Mouse (Mus musculus) left cerebral cortex, adult 8-10 months (tissue): ENCODE data around the gene Syt15. TPM values are rescaled to one million over a fixed set of nuclear protein-coding genes. Genes with fewer than 3 reads are reported as not detected.

Source experiments
- DNase-seq, 2 experiments: peaks; one replicate each; pipeline ENCODE4 v3.0.0; 2022; ENCODE audit warnings: low spot score in 2 of 2
- total RNA-seq, 4 experiments: library from RNA; stranded (reverse); gene quantifications; 2 replicates each; pipeline ENCODE4 v1.2.4; 2022

The Syt15 gene
- under 1 TPM; 0.33 to 0.80 (median 0.52) TPM for total RNA-seq

DNA sequence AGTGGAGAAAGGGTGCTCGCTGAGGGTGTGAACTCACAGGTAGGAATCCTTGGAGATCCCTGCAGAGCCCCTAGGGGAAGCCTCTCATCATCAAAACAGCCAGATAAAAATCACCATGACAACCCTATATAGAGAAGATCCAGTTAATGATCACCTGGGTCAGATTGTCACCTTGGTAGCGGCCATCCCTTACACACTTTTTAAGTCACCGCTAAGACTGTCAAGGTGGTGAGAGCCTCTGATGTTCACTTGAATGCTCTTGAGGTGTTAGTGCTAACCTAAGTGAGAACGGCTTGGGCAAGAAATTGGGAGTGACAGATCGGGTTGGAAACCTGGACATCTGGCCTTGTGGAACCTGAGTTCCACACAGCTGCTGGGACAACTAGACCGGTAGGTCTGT lies at the start of gene Syt15:
TSS of gene Syt15 (plus strand) at position 301 of the 400 bp plus-strand sequence.
- no peak for DNase-seq

DNA sequence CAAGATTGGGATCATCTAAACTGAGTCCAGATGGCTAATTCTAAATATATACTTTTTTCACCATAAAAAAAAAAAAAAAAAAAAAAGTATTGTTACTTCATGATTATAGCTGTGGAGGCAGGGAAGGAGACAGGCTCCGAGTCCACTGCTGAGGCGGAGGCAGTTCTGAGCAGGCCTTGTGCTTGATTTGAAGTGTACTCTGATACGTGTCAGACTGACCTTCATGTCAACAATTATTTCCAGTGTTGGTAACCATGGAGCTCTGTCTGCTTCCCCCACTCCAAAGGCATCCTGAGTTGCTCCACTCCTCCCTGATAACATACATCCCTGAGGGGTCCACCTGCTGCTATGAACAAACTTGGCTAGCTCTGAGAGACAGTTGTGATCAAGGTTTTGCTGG lies 48.3 kb upstream of the Syt15 start:
- no peak for DNase-seq

DNA sequence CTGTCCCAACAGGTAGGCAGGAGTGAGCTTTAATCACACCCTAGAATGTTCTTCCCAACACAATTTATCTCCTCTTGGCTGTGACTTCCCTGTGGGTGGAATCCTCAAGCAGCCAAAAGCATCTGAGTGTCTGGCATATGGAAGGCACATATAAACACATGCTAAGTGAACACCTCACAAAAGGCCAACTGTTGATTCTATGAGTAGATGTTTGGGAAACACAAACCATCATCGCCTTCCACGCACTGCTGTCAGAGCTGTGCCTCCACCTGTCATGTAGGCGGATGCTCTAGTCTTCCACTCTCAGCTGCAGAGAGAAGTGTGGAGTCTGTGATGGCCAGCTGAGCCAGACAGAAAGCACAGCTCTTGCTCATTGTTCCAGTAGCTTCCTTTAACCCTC lies 40.0 kb upstream of the Syt15 start:
- peak; percentile 18 to 91 for DNase-seq

DNA sequence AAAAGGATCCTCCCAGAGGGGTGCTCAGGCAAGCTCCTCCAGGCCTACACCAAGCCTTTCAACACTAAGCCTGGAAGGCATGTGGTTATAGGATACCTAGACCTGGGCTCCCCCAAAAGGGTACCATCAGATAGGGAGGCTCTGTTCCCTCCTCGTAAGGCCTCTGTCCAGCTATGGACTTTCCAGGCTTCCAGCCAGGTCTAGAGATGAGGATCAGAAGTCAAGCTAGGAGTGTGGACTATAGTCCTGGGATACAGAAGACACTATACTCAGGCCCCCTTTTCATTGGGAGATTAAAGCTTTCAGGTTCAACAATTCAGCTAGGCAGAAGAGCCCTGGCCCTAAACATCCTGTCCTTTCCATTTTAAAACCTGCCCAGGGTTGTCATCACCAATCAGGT lies 36.3 kb upstream of the Syt15 start:
- no peak for DNase-seq

DNA sequence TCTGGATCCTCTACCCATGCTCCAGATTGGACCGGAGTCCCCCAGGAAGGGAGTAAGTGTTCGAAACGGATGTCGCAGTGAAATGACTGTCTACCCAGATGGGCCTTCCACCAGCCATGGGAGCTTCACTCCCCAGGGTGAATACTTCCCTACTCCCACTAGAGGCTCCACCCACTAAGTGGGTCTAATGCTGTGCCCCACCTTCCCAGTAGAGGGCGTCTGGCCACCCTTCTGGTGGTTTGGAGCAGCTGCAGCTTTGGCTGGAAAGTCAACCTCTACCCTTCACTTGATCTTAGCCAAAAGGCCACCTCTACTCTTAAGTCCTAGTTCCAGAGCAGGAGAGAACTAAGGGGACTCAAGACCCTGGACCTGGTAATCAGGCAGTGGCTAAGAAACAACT lies 30.8 kb upstream of the Syt15 start:
- DNase-seq: peak in 1 of 2 experiments; percentile 21

DNA sequence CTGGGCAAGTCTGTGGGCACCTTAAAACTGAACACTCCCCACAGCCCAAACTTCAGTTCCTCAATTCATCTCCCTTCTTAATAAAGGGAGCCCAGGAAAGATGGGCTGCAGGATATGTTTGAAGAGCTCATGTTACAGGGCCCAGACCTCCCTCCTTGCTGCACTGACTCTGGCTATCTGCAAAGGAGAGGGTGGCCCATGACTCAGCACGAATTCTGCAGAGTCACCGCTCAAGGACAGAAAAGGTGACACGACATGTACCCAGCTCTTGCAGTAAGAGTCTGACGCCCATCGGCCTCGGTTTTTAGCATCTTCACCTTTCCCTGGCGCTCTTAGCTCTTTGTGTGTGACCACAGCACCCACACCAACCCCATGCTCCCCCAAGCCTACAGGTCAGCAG lies 29.0 kb upstream of the Syt15 start:
- no peak for DNase-seq

DNA sequence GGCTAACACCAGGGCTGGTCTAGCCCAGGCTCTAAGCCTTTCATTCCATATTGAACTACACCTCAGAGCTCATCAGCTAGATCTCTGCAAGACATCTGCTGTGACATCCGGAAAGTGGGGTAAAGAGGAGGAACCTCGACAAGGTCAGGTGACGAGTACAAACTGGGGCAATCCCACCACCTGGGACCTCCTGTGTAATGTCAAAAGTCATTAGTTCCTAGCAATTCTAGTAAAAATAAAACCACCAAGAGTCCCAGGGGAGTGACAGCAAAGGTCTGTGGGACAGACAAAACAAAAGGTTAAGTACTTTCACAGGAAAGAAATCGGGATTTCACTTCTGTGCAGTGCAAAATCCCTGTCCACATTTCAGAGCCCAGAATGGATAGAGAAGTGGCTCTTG lies 25.5 kb upstream of the Syt15 start:
- no peak for DNase-seq

DNA sequence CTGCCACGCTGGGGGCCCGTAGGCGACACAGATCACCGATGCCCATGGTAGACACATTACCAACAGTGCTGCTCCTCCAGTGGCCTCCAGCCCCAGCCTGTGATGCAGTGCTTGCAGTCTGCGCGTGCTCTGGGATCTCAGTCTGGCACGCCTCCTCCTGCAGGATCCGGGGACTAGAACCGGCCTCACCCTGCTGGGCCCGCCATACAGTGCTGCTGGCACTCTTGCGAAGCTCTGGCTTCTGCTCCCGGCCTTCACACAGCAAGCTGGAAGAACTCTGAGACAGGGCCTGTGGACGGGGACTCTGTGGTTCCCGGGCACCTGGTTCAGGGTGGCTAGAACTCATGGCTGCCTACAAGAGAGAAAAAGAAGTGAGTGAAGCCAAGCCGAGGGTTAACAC lies 23.9 kb upstream of the Syt15 start:
- no peak for DNase-seq

DNA sequence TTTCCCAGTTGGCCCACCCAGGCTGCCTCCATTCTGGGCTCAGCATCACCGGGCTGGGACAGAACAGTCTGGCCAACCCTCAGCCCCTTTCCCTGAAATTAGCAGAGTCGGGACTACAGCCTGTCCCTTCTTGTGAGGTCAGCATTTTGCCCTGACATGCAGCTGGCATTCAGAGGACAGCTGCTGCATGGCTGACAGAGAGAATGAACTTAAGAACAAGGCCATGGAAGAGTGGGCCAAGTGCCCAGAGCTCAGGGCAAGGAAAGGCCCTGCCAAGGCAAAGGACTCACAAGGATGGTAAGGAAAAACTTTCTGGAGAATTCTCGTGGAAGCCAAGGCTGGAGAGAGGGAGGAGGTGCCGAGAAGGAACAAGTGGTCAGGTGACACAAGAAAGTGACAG lies 22.7 kb upstream of the Syt15 start:
- no peak for DNase-seq

DNA sequence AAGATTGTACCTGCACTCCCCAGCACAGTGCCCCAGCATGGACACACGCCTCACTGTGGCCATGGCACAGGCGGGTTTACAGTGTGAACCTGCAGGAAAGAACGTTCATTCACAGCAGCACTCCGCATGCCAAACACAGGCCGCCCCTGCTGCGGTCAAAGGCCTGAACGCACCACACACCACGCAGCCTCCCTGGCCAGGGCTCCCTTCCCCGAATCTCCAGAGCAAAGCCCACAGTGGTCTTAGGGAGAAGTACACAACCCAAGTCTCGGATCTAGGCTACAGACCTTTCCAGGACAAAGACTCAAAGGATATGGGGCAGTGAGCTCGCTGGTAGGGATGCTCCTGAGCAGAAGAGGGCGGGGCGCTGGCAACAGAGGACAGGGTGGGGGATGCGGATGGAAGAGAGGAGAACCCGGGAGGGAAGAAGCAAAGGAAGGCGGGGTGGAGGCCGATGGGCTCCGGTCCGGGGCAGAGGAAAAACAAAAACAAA lies 18.6 kb upstream of the Syt15 start:
- DNase-seq: no peak

DNA sequence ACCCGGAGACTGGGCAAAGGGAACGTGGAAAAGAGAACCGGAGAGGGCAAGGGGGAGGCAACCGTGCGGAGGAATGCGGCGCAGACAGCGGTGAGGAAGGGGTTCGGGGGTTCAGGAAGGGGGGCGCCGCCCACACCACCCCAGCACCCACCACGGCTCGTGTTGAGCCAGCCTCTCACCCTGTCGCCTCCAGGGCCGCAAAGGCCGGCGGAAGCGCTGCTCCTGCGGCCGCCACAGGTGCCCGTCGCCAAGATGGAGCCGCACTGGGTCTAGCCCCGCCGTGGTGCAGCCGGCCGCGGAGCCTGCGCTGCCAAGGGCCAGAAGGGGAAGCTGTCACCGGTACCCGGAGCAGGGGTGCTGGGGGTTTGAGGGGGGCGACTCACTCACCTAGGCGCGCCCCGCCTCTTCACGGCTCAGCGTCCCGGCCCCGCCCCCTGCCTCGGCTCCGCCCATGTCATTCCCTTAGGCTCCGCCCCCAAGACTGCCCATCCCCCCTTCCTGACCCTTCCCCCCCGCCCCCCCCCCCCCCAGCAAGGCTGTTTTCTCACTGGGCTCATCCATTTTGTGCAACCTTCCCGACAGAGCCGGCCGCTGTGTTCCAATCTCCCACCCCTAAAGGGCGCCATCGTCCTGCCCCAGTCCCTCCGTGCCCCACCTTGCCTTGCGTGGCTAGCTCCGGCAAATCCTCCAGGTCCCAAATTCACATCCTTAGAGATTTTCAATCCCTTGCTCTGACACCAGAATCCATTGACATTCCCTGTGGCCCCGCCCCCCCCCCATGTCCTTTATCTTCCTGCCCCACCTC lies 18.0 kb upstream of the Syt15 start, which contains the start of gene Gprin2:
TSS of gene Gprin2 (minus strand) at position 423 of the 805 bp plus-strand sequence.
- no peak for DNase-seq

DNA sequence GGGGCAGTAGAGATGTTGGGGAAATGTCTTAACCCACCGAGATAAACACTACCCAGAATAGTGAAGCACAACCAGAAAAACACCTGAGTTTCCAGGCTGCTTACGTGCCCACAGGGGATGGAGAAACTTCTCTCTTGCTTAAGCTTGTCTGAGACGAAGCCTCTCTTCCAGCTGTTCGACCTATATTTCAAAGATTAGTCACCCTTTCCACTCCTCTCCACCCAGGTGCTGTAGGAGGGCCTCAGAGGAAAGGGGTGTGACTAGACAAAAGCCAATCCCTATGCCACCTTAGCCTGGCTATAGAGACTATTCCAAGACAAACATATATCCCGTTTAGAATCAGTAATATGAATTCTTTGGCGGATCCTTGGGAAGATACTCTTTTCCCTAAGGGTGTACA lies 11.4 kb upstream of the Syt15 start:
- no peak for DNase-seq

DNA sequence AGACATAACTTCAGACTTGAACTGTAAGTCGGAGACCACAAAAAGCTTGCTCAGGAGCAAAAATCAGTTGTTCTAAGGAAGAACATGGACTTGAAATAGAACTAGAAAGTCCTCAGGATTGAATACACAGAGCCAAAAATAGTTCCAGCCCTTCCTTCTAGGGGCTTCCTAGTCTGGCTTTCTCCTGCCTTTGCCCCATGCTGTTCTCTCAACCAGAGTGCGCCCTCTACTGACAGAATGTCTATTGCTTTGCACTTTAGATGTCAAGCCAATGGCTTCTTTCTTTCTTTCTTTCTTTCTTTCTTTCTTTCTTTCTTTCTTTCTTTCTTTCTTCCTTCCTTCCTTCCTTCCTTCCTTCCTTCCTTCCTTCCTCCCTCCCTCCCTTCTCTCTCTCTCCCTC lies 10.7 kb upstream of the Syt15 start:
- no peak for DNase-seq

DNA sequence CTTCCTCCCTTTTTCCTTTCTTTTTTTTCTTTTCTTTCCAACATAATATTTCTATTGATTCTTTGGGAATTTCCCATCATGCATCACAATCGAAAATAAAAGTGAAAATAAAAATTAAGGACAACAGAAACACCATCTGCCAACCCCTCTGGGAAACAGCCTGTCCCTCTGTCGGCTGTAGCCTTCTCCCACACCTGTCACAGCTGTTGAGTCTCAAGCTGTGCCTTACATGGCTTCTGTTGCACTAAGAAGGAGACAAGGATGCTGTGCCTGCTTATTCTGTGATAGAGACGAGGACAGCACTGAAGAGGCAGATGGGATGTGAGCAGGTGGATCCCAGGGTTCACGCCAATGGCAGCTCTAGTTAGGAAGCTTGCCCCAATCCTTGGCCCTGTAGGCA lies 10.3 kb upstream of the Syt15 start:
- DNase-seq: no peak

DNA sequence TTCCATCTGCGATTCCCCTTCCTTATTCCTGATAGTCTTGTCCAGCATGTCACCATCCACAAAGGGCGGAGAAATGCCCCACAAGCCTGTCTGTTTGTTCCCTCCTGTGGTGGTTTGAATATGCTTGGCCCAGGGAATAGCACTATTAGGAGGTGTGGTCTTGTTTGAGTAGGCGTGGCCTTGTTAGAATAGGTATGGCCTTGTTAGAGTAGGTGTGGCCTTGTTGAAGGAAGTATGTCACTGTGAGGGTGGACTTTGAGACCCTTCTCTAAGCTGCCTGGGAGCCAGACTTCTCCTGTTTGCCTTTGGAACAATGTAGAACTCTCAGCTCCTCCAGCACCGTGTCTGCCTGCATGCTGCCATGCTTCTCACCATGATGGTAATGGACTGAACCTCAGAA lies 9.5 kb upstream of the Syt15 start:
- DNase-seq: no peak

DNA sequence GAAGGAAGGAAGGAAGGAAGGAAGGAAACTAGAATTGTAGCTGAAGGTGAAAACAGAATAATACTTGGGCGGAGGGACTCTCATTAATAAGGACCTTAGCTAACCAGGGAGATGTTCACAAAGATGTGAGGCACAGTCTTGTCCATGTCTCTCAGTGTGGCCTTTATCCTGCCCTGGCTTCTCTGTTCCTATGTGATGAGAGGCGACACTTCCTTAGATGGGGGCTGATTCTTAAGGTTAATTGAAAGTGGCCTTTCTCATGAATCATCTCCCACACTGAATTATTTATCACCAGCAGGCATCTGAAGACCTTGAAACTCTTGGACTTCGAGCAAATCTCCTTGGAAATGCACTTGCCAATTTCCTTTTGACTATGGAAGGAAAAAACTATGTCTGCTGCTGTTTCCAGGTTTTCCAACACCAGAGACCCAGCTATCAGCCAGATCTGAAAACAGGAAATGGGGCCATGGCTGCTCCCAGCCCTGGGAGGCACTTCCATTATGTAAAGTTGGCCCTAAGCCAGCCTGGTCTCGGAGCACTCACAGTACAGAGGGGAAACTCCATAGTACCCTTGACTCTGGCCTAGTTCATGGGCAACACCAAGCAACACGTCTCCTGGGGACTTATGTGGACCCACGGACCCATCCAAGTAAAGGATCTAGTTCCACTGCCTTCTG lies 3.8 kb upstream of the Syt15 start:
- no peak for DNase-seq

DNA sequence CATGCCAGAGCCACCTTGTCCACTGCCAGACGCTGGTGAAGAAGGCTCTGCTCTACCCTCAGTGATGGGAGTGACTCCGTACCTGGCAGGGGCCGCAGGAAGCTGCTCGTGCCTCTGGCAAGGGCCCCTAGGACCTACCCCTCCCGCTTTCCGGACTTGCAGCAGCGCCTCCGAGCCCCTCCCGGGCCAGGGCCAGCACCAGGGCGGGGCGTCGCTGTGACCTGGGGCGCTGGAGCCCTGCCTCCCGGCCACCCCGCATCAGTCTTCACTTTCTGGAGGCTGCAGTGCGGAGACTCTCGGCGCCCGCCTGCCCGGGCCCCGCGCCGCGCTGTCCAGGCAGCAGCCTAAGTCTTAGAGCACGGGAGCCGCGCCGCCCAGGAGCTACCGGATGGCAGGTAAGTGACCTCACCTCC lies 397 bp downstream of the Syt15 start:
- DNase-seq: no peak

DNA sequence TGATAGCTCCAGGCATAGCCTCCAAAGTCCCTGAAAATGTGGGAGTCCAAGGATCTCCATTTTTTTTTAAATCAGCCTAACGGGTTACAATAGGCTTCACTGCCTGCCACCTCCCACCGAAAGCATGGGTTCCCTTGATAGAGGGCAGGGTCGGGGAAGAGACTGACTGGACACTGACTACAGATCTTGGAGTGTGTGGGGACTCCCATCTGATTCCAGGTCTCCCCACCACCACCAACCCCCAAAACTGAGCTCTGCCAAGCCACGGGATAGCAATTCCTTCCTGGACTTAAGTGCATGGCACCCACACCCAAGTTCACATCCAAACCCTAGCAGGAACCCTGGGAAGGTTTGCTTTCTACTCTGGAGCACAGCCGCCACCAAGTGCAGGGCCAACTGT lies 1.0 kb downstream of the Syt15 start:
- no peak for DNase-seq

DNA sequence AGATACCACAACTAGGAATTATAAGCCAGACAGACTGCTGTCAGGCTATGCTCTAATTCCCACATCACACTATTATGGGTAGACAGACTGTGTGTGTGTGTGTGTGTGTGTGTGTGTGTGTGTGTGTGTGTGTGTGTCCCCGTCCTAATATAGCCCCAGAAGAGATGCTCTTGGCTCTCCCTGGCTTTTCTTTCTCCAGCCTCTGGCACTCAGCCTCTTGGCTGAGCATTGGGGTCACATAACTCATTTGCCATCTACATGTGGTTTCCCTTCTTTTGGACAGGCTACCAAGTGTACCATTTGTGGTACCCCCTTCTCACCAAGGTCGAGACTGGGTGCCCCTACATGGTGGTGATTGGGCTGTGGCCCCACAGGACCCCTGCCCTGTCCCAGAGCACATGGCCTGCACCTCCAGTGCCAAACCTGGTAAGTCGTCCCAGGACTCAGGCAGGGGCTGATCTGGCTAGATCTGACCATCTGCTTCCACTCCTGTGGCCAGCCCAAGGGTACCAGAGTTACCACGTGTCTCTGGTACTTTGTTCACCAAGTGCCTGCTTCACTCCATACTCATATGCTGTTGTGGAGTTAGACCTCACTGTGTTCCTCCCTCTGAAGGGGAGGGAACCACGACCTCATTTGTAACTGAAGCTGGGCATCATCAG lies 2.2 kb downstream of the Syt15 start:
- no peak for DNase-seq

DNA sequence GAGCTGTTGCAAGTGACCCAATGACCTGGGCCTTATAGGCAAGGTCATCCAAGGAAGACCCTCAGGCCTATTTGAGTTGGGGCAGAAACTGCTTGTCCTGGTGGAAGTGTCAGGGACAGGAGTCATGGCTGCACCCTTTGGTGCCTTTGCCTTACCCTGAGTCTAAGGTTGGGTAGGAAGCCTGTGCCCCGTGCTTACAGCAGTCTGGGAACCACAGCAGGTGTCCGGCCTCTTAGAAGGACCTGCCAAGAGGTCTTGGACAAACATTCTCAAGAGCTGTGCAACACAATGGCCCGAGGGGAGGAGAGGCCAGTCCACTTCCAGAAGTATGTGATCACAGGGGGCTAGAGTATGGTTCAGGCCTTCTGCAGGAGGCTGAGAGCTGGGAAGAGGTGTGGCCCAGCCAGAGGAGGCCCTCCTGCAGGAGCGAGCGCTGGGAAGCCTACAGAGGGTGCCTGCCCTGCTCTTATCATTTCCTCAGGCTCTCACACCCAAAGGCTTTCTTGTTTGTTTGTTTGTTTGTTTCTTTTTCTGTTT lies 4.0 kb downstream of the Syt15 start:
- no peak for DNase-seq

DNA sequence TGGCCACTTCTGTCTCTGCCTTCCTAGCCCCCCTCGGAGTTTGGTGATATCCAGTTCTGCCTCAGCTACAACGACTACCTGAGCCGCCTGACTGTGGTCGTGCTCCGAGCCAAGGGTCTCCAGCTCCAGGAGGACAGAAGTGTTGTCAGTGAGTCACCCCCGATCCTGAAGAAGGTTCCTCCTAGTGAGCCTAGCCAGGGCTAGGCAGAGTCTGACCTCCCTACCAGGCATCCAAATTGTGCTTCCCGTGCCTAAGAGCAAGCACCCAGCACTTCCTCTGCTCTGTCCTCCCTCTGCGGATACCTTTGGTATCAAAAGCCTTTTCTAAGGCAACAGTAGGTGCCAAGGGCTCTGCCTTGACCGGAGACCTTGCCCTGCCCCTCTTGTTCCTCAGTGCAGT lies 6.6 kb downstream of the Syt15 start:
- DNase-seq: no peak

DNA sequence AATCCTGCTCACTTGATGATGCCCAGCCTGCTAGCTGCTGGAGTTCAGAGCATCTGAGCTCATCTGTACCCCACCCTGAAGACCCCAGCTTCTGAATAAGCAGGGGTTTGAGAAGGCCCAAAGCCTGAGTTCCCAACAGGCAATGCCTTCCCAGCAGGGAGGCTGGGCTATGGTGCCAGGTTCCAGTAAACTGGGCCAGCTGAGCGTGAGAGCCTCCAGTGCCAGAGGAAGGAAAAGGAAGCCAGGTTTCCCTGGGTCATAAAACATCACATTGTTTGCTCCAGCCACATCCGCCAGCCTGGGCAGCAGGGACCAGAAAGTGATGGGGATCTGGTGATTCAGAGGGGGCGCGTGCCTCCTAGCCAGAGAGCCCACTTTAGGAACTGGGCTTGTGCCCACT lies 7.2 kb downstream of the Syt15 start:
- DNase-seq: no peak
